Mouse (Mus musculus) T-helper 17 cell (primary cell): ENCODE measurements at regions not wholly inside any gene's neighbourhood (a gene's known extent, or its start where the extent isn't known, plus 50 kb on each side); places are given as distances from the start of the nearest gene placed in this dataset.

Experiments
- in situ Hi-C, 2 experiments: fragments of 300-600 bp; cut with MboI, MseI; formaldehyde crosslinking; loops; 1 replicate in 1 of 2; 2 replicates in 1 of 2; pipeline ENCODE4 v1.15.1; 2025; ENCODE audit warnings: high pct_unique_total_duplicates in 2 of 2

GRCm38 (mm10) chr8:12130591-12130990 lies 148.0 kb upstream of the A230072I06Rik start:
- in situ Hi-C loops, result no loop called here

DNA sequence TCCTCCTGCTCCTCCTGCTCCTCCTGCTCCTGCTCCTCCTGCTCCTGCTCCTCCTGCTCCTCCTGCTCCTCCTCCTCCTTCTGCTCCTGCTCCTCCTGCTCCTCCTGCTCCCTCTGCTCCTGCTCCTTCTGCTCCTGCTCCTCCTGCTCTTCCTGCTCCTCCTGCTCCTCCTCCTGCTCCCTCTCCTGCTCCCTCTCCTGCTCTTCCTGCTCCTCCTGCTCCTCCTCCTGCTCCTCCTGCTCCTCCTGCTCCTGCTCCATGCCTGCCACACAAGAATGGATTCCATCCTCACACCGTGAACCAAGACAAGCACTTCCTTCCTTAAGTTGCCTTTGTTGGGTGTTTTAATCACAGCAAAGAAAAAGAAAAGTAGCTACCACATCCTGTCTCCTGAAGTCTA lies 144.4 kb upstream of the A230072I06Rik start:
- in situ Hi-C loops, result no loop called here

- in situ Hi-C loops, result no loop called here
These were observed 143.0 kb upstream of the A230072I06Rik start for GRCm38 (mm10) chr8:12135392-12136177.

- in situ Hi-C loops, result no loop called here
These were observed 142.5 kb upstream of the A230072I06Rik start for GRCm38 (mm10) chr8:12136178-12136455.

- in situ Hi-C loops, result no loop called here
These were observed 141.1 kb upstream of the A230072I06Rik start for GRCm38 (mm10) chr8:12137496-12137895.

- in situ Hi-C loops, result no loop called here
These were observed 140.7 kb upstream of the A230072I06Rik start for GRCm38 (mm10) chr8:12137913-12138312.

- in situ Hi-C loops, result no loop called here
These were observed 126.9 kb upstream of the A230072I06Rik start for GRCm38 (mm10) chr8:12151679-12152078.

GRCm38 (mm10) chr8:12152825-12153224 lies 125.8 kb upstream of the A230072I06Rik start:
- in situ Hi-C loops, result no loop called here

- in situ Hi-C loops, result no loop called here
These were observed 121.7 kb upstream of the A230072I06Rik start for GRCm38 (mm10) chr8:12156893-12157292.

- in situ Hi-C loops, result no loop called here
These were observed 120.4 kb upstream of the A230072I06Rik start for GRCm38 (mm10) chr8:12158188-12158587.

DNA sequence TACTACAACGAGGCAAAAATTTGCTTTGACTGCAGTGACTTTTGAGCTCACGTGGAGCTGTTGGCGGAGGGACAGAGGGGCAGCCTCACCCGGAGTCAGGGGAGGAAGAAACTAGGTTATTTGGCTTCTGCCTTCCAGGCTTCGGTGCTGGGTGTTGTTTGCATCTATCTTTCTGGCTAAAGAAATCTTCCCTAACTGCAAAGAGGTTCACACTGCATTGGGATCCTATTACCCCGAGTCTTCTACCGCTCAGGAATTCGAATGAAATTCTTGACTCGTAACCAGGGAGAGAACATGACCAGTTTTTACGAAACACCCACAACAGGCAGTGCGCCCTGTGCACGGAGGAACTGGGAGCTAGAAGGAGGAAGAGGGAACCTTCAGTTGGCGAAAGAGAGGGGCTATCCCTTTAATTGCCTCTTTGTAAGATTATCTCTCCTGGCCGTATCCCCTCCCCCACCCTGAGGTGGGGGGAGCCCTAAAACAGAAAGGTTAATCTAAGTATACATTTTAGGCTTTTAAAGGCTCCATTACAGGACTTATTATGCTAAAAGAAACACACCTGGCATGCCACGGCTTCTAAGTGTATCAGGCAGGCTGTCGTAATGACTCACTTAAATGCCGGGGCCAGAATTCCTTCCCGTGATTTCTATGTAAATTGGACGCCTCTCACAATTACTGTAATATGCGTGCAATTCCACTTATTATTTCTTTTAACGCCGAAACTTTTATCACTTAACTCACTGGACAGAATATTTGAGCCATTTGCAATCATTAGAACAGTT lies 115.5 kb upstream of the A230072I06Rik start:
- in situ Hi-C loops, result no loop called here

DNA sequence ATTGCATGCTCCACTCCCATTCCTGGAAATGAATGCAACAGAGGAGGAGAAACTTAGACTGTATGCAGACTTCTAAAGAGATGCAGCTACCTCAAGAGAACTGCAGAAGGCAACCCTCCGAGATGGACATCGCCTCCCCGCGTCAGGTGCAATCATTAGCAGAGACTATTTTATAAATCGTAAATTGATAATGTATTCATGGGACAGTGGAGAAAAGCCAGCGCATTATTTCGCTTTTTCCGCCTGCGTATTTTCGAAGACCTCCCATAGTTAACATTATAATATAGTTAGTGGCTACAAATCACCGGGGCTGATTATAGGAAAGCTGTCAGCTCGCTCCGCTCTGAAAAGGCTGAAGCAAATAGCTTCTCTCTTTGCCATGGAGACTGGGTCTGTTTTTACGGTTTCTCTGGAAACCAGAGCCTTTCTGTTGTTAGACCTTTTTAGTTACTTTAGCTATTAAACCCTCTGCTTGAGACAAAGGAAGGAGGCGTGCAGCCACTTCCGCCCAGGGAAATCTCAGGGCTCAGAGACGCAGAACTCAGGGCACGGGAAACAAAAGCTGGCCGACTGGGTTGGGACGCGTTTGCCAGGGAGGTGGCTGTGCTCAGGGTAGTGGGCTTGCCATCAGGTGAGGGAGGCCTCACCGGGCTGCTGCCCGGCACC lies 113.0 kb upstream of the A230072I06Rik start:
- in situ Hi-C loops, result no loop called here

DNA sequence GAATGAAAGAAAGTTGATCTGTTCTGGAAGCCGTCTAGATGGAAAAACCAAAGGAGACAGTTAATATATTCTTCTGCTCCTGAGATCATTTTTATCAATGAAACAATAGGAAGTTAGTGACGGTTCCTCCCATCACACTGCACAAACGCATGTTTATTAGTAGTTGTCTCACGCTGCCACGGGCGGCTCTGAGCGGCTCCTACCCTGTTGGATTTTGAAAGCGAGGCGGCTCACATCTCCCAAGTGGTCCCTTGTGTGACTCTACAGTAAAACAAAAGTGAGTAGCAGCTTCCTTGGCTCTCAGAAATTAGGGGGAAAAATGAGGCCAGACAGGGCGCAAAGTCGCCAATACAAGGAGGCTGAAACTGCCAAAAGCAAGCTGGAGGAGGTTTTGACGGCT lies 106.8 kb upstream of the A230072I06Rik start:
- in situ Hi-C loops, result no loop called here

- in situ Hi-C loops, result no loop called here
These were observed 103.1 kb upstream of the A230072I06Rik start for GRCm38 (mm10) chr8:12175496-12175895.

- in situ Hi-C loops, result no loop called here
These were observed 94.0 kb upstream of the A230072I06Rik start for GRCm38 (mm10) chr8:12184666-12185065.

DNA sequence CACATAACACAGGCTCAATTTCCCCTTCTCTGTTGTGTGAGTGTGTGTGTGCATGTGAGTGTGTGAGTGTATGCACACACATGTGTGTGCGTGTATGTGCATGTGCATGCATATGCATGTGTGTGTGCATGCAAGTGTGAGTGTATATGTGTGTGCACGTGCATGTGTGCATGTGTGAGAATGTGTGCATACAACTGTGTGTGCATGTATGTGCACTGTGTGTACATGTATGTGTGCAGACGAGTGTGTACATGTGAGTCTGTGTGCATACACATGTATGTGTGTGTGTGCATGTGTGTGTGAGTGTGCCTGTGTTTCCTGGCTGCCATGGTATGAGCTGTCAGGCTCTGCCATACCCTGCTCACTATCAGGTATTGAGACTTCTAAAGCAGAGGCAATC lies 91.3 kb upstream of the A230072I06Rik start:
- in situ Hi-C loops, result no loop called here

- in situ Hi-C loops, result no loop called here
These were observed 90.2 kb upstream of the A230072I06Rik start for GRCm38 (mm10) chr8:12188451-12188850.

DNA sequence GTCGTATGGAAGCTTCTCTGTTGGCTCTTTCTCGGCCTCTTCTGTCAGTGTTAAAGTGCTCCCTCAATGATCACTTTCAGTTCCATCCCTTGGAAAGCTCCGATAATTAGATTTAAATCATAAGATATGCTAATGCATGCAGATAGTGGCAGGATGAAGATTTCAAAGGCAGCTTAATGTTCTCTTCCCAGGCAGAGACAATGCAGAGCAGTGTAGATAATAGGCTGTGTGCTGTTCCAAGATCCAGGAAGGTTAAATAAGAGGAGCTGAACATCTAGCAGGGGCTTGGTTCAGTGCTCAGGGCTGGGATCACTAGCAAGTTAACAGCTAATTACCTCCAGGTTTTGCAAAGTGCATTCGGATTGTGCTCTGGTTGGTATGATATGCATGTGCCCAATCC lies 89.7 kb upstream of the A230072I06Rik start:
- in situ Hi-C loops, result no loop called here

DNA sequence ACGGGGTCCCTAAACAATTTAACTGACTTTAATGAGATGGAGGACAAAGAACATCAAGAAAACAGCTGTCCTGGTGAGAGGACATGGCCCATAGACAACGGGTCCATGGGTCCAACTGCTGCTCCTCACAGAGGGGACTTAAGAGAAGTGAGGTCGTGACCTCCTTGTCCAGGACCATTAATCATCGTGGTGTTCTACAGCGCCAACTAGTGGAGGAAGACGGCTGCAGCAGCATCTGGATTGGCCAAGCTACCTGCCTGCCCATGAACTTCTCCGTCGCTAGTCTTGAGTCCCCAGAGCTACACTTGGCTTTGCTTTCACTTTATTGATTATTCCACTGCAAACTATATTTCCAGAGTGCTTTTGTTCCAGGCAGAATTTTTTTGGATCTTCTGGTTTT lies 86.6 kb upstream of the A230072I06Rik start:
- in situ Hi-C loops, result no loop called here

DNA sequence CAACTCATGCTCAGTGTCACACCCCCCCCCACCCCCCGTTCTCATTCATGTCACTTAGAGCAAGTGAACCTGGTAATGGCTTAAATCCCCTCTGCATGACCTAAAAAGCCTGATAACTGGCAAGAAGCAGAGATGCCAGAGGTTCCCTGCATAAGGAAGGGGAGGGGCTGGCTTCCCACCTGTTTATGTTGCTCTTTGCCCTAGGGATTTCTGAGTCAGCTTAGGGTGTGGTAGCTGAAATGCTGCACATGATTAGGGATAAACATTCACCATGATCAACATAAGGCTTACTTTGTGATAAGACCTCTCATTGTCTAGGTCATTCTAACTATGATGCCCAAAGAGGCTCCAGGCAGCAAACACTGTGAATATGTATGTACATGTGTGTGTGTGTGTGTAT lies 72.7 kb upstream of the A230072I06Rik start:
- in situ Hi-C loops, result no loop called here

GRCm38 (mm10) chr8:12207412-12207811 lies 71.2 kb upstream of the A230072I06Rik start:
- in situ Hi-C loops, result no loop called here

DNA sequence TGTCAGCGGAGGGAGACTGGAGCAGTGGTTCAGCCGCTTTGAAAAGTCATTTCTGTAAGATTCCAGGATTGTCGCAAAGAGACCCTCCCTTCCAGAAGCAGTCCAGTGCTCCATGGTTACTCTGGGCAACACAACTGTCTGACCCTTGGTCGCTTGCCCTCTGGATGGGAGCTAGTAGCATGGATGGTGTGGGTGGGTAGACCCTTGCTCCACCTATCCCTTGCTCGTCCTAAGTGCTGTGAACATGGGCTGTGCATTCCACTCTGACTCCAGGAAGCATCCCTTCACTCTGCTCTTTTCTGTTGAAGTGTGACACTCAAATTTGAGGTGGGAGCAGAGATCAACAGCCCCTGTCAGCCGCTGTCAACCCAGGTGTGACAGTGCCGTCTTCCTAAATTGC lies 64.8 kb upstream of the A230072I06Rik start:
- in situ Hi-C loops, result no loop called here
